Mouse (Mus musculus): ENCODE measurements at regions not wholly inside any gene's neighbourhood (a gene's known extent, or its start where the extent isn't known, plus 50 kb on each side); places are given as distances from the start of the nearest gene placed in this dataset.

DNA sequence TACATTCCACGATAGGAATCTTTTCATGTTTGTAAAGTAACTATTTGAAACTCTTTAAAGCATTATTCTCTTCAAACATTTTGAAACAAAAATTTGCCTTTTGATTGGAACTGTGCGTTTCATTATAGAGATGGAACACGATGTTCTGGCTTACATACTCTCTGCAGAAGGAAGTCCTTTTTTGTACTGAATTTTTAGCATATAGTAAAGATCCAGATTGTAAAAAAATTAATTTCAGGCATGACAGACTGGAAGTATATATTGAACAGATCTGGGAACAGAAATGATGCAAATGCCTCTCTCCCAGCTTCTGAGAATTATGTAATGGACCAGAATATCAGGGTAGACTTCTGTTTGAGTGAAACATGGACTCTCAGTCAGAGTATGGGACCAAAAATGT is 566.0 kb upstream of the Mef2c start:
- TF ChIP-seq CTCF (conservative IDR thresholded peaks at IDR 0.05 in 1 of 2, IDR thresholded peaks at IDR 0.05 in 1 of 2; ENCODE audit: low read depth in 2 of 2, low read length in 2 of 2), result no peak
- TF ChIP-seq POLR2A (IDR thresholded peaks at IDR 0.05; ENCODE audit: low read depth, low read length), result no peak
- no peak for TF ChIP-seq HCFC1 (IDR thresholded peaks at IDR 0.05; ENCODE audit: low read depth, low read length)
- TF ChIP-seq E2F4 (IDR thresholded peaks at IDR 0.05; ENCODE audit: insufficient replicate concordance, low read depth, low read length), result no peak
- no peak for TF ChIP-seq USF2 (conservative IDR thresholded peaks at IDR 0.05; ENCODE audit: low read depth, low read length)
- TF ChIP-seq EP300 (IDR thresholded peaks at IDR 0.05; ENCODE audit: low read length), result no peak
- TF ChIP-seq UBTF (IDR thresholded peaks at IDR 0.05; ENCODE audit: low read depth, low read length), result no peak
- no peak for TF ChIP-seq MXI1 (IDR thresholded peaks at IDR 0.05; ENCODE audit: low read depth, low read length)
- no peak for TF ChIP-seq CHD1 (IDR thresholded peaks at IDR 0.05; ENCODE audit: low read depth, low read length)
